Mouse (Mus musculus) embryonic facial prominence, embryonic 13.5 days (tissue): ENCODE measurements around the gene Sh3rf1. TPM values are rescaled to one million over a fixed set of nuclear protein-coding genes. Genes with fewer than 3 reads are reported as not detected.
A peak's percentile ranks its signal among the peaks of the same experiment; 100 is the strongest.

Experiments used
- ATAC-seq: fragments of 200-750 bp; cut with Nextera tagmentation; 2 replicates; pipeline ENCODE4 v1.8.0; 2017; ENCODE audit warnings: low read depth; ENCODE audit not compliant: insufficient number of reproducible peaks, insufficient read depth, low FRiP score, low TSS enrichment
- H3K27ac ChIP-seq: fragments of 300-500 bp; sonication (generic); 2 replicates; pipeline ENCODE4 v1.5.1; 2015; ENCODE audit warnings: moderate library complexity, mild to moderate bottlenecking, inconsistent platforms
- H3K27me3 ChIP-seq: fragments of 300-500 bp; sonication (generic); 2 replicates; pipeline ENCODE4 v1.6.1; 2015; ENCODE audit warnings: mild to moderate bottlenecking, inconsistent platforms
- H3K36me3 ChIP-seq: fragments of 300-500 bp; sonication (generic); 2 replicates; pipeline ENCODE4 v1.6.1; 2015; ENCODE audit warnings: mild to moderate bottlenecking, inconsistent platforms
- H3K4me1 ChIP-seq: fragments of 300-500 bp; sonication (generic); 2 replicates; pipeline ENCODE4 v1.6.1; 2015; ENCODE audit warnings: inconsistent platforms
- H3K4me2 ChIP-seq: fragments of 300-500 bp; sonication (generic); 2 replicates; pipeline ENCODE4 v1.6.1; 2015; ENCODE audit warnings: moderate library complexity, mild to moderate bottlenecking, inconsistent platforms
- H3K4me3 ChIP-seq: fragments of 300-500 bp; sonication (generic); 2 replicates; pipeline ENCODE4 v1.5.1; 2015; ENCODE audit warnings: mild to moderate bottlenecking, inconsistent platforms
- H3K9ac ChIP-seq: fragments of 300-500 bp; sonication (generic); 2 replicates; pipeline ENCODE4 v1.6.1; 2015; ENCODE audit warnings: mild to moderate bottlenecking, inconsistent platforms
- H3K9me3 ChIP-seq: fragments of 300-500 bp; sonication (generic); 2 replicates; pipeline ENCODE4 v1.6.1; 2016; ENCODE audit warnings: inconsistent platforms
- WGBS: fragments of 180-500 bp; shearing (Covaris S2); methylation state at CpG from one replicate; pipeline ENCODE4 v1.1.7; 2015; ENCODE audit warnings: mixed read lengths; 5-methylcytosine and 5-hydroxymethylcytosine counted together
- polyA plus RNA-seq: library from polyadenylated mRNA; unstranded; fragments of >200 nt; fragmentation: Nextera tagmentation; extraction: Ambion mirVana; gene quantifications from 2 replicates; pipeline ENCODE4 v1.2.1, GENCODE M21; 2015

Sh3rf1 gene
- polyA plus RNA-seq, 1 experiment from 2014 or later = 14.9 TPM

DNA sequence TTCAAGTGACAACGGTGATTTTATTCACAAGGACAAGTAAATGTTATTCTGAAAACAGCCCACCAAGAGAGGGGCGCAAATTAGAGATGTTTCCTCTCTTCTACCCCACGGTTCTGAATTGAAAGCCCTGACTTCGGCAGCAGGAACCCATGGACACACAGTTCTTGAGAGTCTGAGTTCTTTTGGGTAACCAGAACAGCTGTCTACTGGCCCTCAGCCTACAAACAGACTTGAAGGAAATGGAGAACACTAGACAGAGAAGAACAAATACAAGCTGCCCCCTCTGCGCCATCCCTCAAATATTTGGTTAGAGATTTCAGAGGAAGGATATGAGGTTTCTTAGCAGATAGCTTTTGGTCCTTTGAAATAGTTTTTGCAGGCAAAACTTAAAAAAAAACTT lies 52.7 kb downstream of the Sh3rf1 start:
- Histone ChIP-seq H3K4me1 (peaks cover 52% of the 10 kb centered on the region), H3K4me3 (no peak overlapping the region), H3K4me2 (no peak overlapping the region), H3K27me3 (no peaks in the 10 kb centered on the region), H3K9me3 (no peaks in the 10 kb centered on the region), H3K9ac (no peak overlapping the region), H3K36me3 (peaks cover 6% of the 10 kb centered on the region), H3K27ac (no peak overlapping the region)
- WGBS = 84% methylated on average over 5 of the region's 5 CpGs
- no peak for ATAC-seq

DNA sequence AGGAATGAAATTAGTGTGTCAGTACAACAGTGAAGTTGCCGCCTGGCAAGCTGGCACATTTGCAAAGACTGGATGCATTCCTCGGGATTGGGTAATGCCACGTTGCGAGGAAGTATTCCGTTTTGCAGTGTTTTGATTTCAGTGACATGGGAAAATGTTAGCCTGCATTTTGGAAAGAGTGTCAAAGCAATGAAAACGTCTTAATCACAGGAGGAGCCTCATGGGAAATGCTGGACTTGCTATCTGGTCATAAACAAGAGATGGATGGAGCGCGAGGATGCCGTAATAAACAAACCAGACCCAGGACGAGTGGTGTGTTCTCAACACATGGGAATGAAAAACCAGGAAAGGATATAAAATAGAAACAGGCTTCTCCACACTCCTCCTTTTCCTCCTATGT lies 55.4 kb downstream of the Sh3rf1 start:
- no peak overlapping the region for H3K4me3 ChIP-seq
- peaks cover 52% of the 10 kb centered on the region for H3K4me1 ChIP-seq
- H3K27ac ChIP-seq = no peak overlapping the region
- no peak overlapping the region for H3K9ac ChIP-seq
- H3K4me2 ChIP-seq = no peak overlapping the region
- WGBS = 89% methylated on average over 10 of the region's 10 CpGs
- ATAC-seq = no peak
- no peaks in the 10 kb centered on the region for H3K27me3 ChIP-seq
- H3K36me3 ChIP-seq = peaks cover 6% of the 10 kb centered on the region
- no peaks in the 10 kb centered on the region for H3K9me3 ChIP-seq

DNA sequence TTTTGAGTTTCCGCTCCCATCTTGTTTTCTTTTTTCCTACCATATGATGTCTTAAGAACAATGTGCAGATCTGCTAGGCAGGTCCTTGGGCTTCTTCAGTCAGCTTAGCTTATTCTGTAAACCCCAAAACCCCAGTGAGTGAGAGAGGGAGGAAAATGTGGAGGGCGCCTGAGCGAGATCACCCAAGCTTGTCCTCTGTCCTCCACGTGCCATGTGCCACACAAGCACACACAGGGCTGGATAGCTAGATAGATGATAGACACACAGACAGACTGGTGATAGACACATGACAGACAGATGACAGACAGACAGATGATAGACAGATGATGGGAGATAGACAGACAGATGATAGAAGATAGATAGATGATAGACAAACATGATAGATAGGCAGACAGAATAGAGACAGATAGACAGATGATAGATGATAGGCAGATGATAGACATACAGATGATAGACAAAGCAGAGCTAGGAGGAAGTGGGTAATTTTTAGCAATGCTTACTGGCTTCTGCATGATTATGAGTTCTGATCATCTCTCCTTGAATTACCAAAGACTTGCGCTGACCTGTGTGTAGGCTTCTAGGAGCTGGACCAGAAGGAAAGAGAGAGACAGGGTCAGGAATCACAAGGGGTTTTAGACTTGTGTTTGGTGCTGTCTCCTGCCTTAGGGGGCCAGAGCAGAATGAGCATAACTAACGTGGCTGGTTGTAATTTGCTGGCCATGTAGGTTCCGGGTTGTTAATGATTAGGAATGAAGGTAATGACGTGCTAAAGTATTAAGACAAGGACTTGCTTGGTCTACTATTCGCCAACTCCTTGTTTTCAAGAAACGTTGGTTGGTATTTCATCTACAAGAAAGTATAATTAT lies 58.9 kb downstream of the Sh3rf1 start:
- Histone ChIP-seq H3K4me2 (no peak overlapping the region), H3K9me3 (no peaks in the 10 kb centered on the region), H3K4me1 (peaks cover 57% of the 10 kb centered on the region), H3K36me3 (peaks cover 6% of the 10 kb centered on the region), H3K27ac (peak overlapping the region; percentile 68; the same call in 1 of the 2 replicates), H3K9ac (no peak overlapping the region), H3K4me3 (no peak overlapping the region), H3K27me3 (no peaks in the 10 kb centered on the region)
- WGBS = 46% methylated on average over 10 of the region's 10 CpGs
- ATAC-seq = no peak

DNA sequence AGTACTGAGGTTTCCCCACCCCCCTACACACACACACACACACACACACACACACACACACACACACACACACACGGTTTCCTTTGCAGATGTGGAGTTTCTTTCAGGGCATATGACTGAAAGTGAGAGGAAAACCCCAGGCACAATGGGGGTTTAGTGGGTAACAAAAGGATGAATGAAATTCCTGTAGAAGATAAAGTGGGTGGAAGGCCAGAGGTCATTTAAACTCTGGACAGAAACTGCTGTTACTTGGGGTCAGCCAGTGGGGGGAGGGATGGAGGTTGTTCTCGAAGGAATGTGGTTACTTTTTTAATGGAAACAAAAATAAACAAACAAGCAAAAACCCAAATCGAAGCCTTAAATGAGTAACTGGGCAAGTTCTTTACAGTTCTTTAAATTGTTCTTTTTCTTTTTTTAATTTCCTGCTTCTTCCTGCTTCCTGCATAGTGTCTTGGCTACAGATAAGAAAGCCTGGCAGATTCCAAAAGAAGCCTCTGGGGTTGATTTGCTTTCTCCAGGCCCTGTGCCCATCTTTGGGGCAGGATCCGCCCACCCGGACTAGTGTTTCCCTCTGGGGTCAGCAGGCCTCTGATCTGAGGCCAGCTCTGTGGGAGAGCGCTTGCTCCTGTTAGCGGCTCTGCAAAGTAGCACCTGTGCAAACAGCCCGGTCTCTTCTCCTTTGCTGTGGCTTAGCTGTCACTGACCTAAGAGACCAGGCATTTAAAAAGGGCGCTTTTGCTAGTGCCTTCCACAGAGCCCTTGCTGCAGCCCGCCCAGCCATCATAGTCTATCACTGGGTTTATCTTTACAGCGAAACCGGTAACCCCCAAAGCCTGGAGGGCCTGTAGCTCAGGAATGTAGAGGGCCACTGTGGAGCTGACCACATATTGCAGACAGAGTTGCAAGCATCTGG lies 59.8 kb downstream of the Sh3rf1 start:
- Histone ChIP-seq H3K36me3 (peaks cover 6% of the 10 kb centered on the region), H3K27ac (peak overlapping the region; percentile 68), H3K9me3 (no peaks in the 10 kb centered on the region), H3K9ac (no peak overlapping the region), H3K4me3 (no peak overlapping the region), H3K27me3 (no peaks in the 10 kb centered on the region), H3K4me1 (peaks cover 63% of the 10 kb centered on the region), H3K4me2 (peak overlapping the region; percentile 14; the same call in 1 of the 2 replicates)
- no peak for ATAC-seq
- 13% methylated on average over 12 of the region's 12 CpGs for WGBS

DNA sequence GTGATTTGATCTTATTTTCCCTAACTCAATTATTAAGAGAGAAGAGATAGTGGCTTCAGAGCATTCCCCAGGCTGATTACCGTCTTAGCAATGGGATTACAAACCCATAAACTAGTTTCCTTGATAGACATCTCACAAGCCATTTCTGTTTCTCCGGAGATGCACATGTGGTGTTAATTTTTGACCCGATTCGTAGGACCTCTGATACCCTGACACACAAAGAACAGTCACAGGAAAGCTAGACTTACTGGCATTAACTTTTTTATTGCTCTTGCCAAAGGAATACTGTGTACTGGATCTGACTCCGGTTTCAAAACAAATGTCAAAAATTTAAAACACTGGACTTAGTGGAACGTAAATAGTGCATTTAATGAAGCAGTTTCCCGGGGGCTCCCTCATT lies 62.2 kb downstream of the Sh3rf1 start:
- Histone ChIP-seq H3K36me3 (no peaks in the 10 kb centered on the region), H3K9me3 (no peaks in the 10 kb centered on the region), H3K9ac (0 out of 2 replicates have a peak overlapping the region, but pooled peaks have one; percentile 6), H3K27me3 (no peaks in the 10 kb centered on the region), H3K27ac (peak overlapping the region; percentile 89), H3K4me2 (peak overlapping the region; percentile 47), H3K4me3 (no peak overlapping the region), H3K4me1 (peaks cover 81% of the 10 kb centered on the region)
- ATAC-seq = no peak
- WGBS = 9% methylated on average over 7 of the region's 7 CpGs

DNA sequence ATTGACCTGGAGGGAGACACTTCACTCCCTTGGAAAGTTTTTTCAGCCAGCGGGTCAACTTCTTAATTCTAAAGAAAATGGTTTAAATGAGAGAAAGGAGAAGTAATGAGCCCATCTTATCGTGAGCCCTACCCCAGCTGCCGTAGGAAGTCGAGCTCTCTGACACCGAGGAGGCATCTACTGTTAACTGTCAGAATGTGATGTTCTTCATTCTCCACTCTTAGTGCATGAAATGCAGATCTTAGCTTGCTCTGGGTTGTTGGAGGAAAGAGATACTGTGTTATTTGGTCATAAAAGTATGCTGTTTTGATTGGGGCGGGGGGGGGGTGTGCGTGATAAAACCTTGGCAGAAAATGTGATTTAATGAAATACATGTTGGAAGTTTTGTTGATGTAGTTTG lies 62.7 kb downstream of the Sh3rf1 start:
- H3K27ac ChIP-seq = peak overlapping the region; percentile 89
- 16% methylated on average over 7 of the region's 7 CpGs for WGBS
- ATAC-seq = no peak

DNA sequence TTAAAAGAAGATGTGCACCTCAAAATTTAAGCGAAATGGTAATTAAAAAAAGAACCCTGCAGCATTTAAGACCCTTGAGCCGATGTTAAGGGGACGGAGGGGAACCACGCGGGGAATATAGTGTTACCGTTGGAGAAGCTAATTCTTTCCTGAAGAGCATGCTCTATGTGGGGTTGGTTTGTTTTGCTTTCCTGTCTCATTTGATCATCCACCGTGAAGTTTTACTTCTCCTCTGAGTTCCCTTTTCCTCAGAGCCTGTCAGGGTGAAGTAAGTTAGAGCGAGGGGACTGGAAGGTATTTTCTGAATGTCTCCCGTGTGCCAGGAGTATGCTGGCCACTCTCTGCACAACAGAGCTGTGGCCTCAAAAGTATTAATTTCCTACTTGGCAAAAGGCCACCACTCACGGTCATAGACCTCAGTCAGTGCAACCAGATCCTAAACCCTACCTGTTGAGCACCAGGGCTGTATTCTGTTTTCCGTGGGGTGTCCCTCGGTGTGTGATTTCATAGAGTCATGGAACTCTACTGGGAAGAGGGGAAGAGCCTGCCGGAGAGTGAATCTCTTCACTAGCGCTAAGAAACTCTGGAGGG lies 63.2 kb downstream of the Sh3rf1 start:
- peak overlapping the region; percentile 89 for H3K27ac ChIP-seq
- 19% methylated on average over 14 of the region's 14 CpGs for WGBS

More for the DNA sequence above, 62.7 kb downstream of the Sh3rf1 start:
- Histone ChIP-seq H3K4me1 (peaks cover 81% of the 10 kb centered on the region), H3K27me3 (no peaks in the 10 kb centered on the region), H3K4me3 (peak overlapping the region; percentile 3; the same call in 1 of the 2 replicates), H3K9ac (0 out of 2 replicates have a peak overlapping the region, but pooled peaks have one; percentile 6), H3K36me3 (no peaks in the 10 kb centered on the region), H3K4me2 (peak overlapping the region; percentile 47), H3K9me3 (no peaks in the 10 kb centered on the region)

DNA sequence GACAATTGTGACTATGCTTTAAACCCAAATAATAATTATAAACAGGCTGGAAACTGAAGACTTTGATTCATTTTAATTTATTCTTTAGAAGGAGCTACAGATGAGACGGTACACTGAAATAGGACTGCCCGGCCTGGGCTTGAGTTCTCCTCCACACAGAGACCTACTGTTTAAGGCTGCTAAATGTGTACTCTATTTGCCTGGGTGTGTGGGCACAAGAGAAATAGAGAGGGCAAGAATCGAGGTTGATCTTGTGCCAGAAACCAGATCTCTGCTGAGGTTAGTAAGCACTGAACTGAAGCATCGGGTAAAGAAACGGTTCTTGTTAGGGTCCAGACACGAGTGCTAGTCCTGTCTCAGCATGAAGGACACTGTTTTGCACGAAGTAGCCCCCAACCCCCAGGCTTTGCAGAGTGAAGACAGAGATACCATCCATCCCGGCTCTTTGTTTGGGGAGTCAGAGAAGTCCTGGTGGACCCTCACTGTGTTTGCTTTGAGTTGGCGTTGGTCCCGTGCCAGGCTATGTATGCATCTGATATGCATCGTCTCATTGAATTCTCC lies 64.4 kb downstream of the Sh3rf1 start:
- H3K4me1 ChIP-seq = peaks cover 71% of the 10 kb centered on the region
- no peaks in the 10 kb centered on the region for H3K9me3 ChIP-seq
- WGBS = 44% methylated on average over 11 of the region's 11 CpGs
- no peak overlapping the region for H3K4me3 ChIP-seq
- ATAC-seq = peak; percentile 44; the same call in 1 of the 2 replicates
- H3K27me3 ChIP-seq = no peaks in the 10 kb centered on the region
- H3K27ac ChIP-seq = peak overlapping the region; percentile 89
- no peaks in the 10 kb centered on the region for H3K36me3 ChIP-seq
- peak overlapping the region; percentile 47 for H3K4me2 ChIP-seq
- H3K9ac ChIP-seq = no peak overlapping the region

More for the DNA sequence above, 63.2 kb downstream of the Sh3rf1 start:
- peak; percentile 57; the same call in 1 of the 2 replicates for ATAC-seq
- no peaks in the 10 kb centered on the region for H3K36me3 ChIP-seq
- H3K9me3 ChIP-seq = no peaks in the 10 kb centered on the region
- H3K27me3 ChIP-seq = no peaks in the 10 kb centered on the region
- H3K4me1 ChIP-seq = peaks cover 81% of the 10 kb centered on the region
- H3K4me2 ChIP-seq = peak overlapping the region; percentile 47
- H3K9ac ChIP-seq = no peak overlapping the region
- peak overlapping the region; percentile 3; the same call in 1 of the 2 replicates for H3K4me3 ChIP-seq

DNA sequence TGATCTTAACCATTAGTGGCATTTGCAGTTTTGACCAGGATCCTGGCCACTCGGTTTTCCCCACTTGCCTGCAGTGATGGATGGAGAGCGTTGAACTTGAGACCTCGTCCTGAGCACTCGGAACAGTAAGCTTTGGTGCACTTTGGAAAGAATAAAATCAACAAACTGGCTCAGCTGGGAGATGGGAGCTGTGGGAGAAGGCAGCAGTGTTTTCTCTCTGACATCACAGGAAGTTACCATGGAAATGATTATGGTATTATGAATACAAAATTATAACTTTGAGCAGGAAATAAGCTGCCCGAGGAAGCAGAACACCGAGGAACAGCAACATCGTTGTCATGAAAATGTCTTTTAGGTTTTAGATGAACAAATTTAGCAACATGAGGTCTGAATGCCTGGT lies 65.0 kb downstream of the Sh3rf1 start:
- peaks cover 65% of the 10 kb centered on the region for H3K4me1 ChIP-seq
- H3K36me3 ChIP-seq = no peaks in the 10 kb centered on the region
- 21% methylated on average over 7 of the region's 7 CpGs for WGBS
- peak overlapping the region; percentile 47 for H3K4me2 ChIP-seq
- no peaks in the 10 kb centered on the region for H3K9me3 ChIP-seq
- ATAC-seq = no peak
- H3K27me3 ChIP-seq = no peaks in the 10 kb centered on the region
- no peak overlapping the region for H3K9ac ChIP-seq
- H3K4me3 ChIP-seq = no peak overlapping the region
- H3K27ac ChIP-seq = peak overlapping the region; percentile 89

DNA sequence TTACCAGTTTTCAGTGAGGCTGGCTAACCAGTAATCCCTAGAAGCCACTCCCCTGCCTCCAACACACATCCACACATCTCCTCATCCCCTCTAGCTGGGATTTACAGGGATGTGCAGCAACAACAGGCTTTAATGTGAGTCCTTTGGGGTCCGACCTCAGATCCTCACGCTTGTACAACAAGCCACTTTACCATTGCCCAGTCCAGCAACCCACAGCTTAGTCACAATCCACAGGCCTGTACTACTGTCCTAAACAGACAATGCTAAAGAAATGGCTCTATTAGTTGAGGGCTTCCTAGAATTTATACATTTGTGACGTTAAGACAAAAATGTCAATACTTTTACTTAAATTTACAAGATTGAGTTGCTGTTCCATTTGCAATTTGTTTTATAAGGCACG lies 71.4 kb downstream of the Sh3rf1 start:
- 72% methylated on average over 4 of the region's 4 CpGs for WGBS
- H3K27ac ChIP-seq = no peak overlapping the region
- H3K4me3 ChIP-seq = no peak overlapping the region

DNA sequence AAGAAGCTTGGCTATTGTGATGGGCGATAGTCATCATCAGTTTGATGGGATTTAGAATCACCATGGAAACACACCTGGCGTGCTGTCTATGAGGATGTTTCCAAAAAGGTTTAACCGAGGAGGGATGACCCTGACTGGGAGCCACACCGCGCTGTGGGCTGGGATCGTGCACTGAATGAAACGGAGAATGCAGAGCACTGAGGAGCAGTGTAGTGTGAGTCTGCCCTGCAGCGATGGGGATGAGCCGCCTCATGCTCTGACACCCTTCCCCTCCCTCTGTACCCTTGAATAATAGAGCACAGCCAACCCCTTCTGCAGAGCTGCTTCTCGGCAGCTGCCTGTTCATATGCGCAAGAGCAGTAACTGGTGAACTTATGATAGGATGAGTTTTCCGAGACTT lies 71.8 kb downstream of the Sh3rf1 start:
- WGBS = 32% methylated on average over 12 of the region's 12 CpGs
- ATAC-seq = no peak

More for the DNA sequence above, 71.4 kb downstream of the Sh3rf1 start:
- Histone ChIP-seq H3K4me2 (no peak overlapping the region), H3K9ac (no peak overlapping the region), H3K27me3 (no peaks in the 10 kb centered on the region), H3K9me3 (no peaks in the 10 kb centered on the region), H3K4me1 (peaks cover 16% of the 10 kb centered on the region), H3K36me3 (no peaks in the 10 kb centered on the region)
- ATAC-seq = no peak

More for the DNA sequence above, 71.8 kb downstream of the Sh3rf1 start:
- H3K36me3 ChIP-seq = no peaks in the 10 kb centered on the region
- no peak overlapping the region for H3K4me2 ChIP-seq
- H3K27ac ChIP-seq = no peak overlapping the region
- H3K4me1 ChIP-seq = peaks cover 14% of the 10 kb centered on the region
- no peaks in the 10 kb centered on the region for H3K9me3 ChIP-seq
- no peak overlapping the region for H3K4me3 ChIP-seq
- H3K27me3 ChIP-seq = no peaks in the 10 kb centered on the region
- H3K9ac ChIP-seq = no peak overlapping the region
